Mouse (Mus musculus): Measurements from ENCODE around the gene Larp1b.

Larp1b gene

DNA sequence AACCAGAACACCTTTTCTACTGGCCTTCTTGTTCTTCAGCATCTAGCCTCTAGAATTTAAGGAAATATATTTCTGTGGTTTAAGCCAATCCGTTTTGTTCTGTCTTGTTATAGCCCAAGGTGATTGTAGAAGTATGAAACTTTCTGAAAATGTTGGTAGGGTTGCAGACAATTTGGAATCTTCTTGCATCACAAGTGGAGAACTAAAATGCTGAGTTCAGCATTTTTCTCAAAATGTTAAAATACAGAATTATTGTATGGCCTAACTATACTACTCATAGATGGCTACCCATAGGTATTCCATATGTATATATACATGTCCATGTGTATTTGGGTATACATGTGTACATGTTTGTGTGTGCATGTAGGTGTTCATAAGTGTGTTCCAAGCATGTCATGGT lies 81.1 kb downstream of the Larp1b start:
- DNase-seq: no peak

DNA sequence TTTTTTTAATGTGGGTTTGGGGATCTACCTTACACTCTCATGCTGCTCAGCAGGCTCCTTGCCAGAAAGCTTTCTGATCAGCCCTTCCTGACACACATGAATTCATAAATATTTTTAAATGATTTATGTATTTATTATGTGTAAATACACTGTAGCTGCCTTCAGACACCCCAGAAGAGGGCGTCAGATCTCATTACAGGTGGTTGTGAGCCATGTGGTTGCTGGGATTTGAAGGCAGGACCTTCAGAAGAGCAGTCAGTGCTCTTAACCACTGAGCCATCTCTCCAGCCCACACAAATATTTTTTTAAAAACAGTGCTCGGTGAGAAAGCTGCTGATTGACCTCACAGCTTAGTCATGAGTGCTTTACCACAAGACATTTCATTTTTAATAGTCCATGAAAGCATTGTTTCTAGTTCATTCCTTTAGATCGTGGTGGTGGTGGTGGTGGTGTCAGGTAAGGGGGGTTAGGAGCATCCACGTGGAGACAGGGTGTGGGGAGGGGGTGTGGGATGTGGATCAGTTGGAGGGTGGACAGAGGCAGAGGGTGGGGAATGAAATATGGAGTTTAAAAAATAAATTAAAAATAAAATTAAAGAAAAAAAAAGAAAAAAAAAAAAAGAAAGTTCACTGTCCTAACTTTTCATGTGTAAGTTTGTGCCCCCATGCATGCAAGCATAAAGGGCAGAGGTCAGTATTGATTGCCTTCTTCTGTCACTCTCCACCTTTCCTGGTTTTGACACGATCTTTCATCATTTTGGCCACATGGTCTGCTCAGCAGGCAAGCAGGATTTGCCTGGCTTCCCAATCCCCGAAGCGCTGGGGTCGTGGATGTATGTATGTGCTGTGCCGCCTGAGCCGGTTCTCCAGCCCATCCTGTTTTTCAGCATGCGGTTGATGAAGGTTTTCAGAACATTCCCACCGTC lies 81.9 kb downstream of the Larp1b start:
- DNase-seq: no peak

DNA sequence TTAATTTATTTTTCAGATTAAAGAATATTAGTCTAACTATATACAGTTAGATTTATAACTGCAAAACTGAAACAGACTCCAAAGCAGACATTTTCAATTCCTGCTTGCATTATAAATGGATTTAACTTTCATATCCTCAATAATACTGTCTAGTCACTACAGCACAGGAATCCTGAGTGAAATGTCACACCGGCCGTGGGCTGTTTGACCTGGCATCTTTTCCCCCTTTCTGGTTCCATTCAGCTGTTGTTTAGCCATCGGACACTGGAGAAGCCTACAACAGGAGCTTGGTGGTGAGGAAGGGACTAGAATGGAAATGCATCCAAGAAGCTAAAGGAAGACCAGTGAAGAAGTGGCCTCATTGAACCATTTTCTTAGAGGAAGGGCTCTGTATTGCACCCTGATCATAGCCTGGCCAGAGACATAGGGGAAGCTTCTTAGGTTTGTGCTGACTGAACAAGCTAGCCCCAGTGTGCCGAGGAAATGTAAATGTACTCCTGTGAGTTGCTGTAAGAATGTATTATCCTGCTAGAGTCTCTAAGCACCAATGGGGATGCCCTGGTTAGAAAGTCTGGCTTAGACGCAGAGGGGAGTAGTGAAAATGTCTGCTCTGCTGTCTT lies 88.8 kb downstream of the Larp1b start:
- DNase-seq: no peak

DNA sequence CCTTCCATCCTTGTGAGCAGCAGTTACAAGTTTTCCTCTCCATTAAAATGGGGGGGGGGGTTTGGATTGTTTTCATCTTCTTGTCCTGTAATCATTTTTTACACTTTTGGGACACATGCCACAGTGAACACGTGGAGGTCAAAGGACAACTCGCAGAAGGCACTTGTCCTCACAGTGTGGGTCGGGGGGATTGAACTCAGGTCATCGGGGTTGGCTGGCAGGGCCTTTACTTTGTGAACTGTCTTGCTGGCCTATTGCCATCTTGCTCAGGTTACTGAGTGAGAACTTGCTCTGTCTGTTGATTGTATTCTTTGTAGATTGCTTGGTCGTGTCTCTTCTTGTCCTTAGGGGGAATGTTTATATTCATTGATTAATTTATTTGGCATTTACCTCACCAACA lies 91.6 kb downstream of the Larp1b start:
- DNase-seq: no peak

DNA sequence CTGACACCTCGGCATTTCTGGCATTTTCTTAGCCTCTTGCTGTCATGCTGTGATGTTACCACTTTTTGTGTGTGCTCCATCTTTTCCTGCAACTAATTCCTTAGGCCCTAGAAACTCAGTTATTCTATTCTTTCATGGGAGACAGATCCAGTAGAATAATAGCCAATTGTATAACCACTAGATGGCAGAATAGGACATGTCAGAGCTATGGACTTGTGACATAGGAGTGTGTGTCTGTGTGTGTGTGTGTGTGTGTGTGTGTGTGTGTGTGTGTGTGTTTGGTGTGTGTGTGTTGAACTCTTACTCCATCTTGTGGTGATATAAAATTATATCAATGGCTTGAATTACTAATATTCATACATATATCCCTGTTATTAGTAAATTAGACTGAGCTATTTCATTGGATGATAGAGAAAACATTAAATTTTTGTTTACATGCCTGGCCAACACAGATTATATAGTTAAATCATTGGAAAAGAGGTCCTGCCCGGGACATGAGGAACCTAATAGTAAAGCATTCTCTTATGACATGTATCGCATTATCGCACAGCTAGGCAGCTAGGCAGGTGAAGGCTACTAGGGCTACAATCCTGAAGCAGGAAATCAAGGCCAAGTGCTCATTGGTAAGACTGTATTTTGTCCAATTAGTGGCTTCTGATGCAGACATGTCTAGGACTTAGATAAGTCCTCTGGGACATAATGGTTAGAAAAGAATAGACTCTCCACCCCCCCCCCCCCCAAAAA lies 92.7 kb downstream of the Larp1b start:
- no peak for DNase-seq

DNA sequence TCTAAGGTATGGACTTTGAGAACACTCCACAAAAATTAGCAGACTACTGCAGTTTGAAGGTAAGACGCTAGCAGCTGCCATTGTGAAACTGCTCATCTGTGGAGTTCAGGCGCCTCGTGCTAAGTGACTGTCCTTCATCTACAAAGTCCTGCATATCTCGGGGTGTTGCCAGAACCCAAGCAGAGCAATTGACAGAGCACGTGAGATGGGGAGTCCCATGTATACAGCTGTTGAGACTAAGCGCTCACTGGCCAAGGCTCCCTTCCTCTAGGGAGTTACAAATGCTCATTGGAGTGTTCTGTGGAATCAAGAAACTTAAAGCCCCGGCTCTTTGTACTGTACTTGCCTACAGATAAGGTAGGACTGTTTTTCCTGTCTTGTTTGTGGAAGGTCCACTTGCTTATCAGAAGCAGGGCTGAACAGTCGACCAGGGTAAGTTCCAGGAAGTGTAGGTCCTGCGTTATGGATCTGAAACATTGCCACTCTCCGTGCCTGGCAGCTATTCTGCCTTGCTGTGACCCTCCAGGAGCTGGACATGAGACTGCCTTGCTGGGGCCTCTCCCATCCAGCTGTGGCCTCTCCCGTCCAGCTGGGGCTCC lies 94.2 kb downstream of the Larp1b start:
- no peak for DNase-seq

DNA sequence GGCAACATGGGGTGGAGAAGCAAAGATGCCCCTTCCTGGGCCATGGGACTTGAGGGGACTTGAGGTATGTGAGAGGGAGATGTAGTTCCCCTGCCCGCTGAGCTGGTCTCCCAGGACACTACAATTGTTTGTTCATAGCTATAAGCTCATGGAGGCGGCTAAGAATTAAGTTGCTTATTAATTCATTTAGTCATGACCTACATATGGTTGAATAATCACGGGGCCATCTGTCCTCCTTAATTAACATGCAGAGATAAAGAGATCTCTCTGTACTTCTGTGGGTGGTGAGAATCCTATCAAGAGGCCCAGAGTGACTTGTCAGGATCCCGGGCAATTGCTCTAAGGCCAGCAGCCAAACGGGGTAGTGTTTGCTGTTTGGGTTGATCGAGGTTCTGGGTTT lies 98.2 kb downstream of the Larp1b start:
- DNase-seq: no peak

DNA sequence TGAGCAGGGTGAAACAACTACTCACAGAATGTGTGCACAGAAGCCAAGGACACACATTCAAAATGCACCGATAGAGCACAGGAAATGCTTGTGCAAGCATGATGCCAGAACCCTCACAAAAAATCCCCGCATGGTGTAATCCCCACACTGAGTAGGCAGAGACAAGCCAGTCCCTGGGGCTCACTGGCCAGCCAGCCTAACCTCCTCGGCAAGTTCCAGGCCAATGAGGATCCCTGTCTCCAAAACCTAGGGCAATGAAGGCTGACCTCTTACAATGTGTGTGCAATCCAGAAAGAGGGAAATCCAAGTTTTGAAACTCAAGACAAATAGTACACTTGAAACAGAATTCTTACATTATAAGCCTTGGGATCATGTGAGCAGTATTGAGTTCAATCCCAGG lies 103.7 kb downstream of the Larp1b start:
- DNase-seq: no peak

DNA sequence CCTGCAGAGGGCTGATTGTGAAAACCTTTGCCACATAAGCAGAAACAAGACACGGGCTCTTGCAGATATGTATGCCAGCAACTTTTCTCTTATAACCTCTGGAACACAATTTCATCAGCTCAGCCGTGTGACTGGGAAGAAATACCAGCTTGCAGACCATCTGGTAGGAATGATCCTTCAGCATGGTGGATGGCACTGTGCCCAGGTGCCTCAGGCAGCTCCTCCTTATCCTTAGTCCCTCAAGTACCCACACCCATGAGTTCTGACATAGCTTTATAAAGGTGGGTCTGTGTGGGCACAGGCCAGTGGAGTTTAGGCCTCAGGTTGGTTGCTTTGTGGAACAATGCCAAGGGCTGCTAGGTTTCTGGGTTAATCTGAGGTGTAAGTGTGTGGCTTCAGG lies 108.8 kb downstream of the Larp1b start:
- no peak for DNase-seq

DNA sequence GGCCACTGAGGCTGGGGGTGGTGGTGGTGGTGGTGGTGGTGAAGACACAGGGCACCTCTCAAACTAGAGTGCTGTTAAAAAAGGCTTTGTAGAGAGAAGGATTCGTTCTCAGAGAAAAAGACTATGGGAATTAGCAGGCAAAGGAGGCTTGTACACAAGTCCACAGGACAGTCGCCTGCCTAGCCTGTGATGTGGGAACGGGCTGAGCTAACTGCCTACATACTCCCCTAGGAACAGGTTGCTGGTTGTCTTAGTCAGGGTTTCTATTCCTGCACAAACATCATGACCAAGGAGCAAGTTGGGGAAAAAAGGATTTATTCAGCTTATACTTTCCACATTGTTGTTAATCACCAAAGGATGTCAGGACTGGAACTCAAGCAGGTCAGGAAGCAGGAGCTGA lies 109.6 kb downstream of the Larp1b start:
- no peak for DNase-seq

DNA sequence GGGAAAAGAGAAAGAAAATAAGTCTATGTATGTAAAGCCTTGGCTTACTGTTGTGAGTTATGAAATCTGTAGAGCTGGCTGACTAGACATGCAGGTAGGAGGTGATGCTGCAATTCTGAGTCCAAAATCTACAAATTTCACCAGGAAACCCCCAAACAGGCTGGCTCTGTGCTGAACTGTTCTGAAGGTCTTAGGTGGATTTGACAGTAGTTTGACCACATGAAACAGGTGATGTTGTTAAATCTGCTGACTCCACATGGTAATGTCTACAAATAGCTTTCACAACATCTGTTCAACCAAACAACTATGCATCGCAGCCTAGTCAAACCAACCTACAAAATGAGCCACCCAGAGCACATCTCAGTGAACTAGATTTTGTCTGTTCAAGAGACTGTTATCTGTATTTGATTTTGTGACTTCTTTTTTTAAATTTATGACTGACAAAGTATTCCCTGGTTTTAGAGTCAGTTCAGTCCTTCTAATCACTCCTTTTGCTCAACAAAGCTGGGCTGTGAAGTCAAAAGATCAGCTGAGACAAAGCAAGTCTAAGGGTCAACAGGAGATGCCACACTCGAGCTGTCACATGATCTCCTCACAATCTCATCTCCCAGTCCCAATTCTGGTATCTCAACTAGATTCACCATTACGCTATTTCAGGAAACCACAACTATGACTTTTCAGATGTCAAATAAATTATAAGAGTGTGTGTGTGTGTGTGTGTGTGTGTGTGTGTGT lies 112.4 kb downstream of the Larp1b start:
- DNase-seq: no peak

DNA sequence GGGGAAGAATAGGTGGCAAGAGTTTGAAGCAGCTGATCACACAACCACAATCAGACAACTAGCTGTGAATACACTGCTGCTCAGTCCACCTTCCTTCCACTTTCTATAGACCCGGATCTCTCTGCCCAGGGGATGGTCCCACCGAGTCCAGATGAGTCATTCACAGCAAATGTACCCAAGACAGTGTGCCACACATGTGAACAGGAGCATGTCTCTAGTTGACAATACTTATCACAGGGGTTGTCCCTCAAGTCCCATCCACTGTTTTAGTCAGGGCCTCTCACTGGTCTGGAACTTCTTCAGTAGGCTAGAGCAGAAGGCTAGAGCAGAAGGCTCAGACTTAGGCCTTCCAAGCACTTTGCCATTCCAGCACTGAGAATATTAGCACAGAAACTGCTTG lies 113.1 kb downstream of the Larp1b start:
- DNase-seq: no peak

DNA sequence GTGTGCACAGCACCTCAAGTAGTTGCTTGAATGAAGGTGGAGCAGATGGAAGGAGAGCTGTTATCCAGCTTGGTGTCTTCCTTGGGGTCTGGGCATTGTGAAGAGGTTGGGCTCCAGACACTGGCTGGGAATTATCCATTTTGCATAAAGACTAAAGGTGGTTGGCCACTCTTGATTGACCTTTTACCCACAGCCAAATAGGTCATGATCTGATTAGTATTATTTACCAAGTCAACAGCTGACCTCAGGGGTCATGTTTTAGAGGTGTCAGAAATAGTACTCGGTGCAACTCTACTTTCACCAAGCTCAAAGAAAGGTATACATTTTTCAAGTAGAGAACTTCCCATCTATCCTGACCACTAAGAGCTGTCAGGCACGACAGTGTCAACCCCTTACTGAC lies 115.7 kb downstream of the Larp1b start:
- DNase-seq: no peak

DNA sequence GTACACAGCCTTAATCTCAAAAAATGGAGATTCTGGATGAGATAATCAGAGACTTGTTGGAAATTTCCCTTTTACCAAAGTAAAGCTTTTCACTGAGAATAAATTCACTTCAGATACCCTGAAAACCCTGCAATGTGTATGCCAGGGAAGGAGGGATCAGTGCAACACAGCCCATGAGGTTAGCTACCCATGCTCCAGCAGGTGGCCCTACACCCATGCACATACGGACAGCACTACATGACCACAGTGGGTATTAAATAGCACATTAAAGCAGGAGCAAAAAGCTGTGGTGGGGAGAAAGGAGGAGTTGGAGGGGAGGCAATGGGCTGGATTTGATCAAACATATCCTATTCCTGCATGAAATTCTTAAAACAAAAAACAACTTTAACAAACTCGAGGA lies 120.9 kb downstream of the Larp1b start:
- DNase-seq: no peak

DNA sequence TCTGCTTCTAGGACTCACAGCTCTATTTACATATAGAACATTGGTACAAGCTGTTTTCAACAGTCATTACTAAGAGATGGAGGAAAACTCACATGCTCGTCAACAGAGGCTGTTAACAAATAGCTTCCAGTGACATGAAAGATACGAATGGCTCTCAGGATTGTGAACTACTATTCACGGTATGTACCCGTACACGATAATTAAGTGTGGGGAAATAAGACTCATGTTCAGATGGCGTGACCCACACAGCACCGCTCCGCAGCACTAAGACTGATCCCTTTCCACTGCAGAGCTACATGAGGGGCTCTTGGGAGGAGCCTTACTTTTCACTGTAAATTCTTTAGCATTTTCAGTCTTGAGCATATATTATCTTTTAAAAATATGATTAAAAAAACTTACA lies 125.7 kb downstream of the Larp1b start:
- no peak for DNase-seq

DNA sequence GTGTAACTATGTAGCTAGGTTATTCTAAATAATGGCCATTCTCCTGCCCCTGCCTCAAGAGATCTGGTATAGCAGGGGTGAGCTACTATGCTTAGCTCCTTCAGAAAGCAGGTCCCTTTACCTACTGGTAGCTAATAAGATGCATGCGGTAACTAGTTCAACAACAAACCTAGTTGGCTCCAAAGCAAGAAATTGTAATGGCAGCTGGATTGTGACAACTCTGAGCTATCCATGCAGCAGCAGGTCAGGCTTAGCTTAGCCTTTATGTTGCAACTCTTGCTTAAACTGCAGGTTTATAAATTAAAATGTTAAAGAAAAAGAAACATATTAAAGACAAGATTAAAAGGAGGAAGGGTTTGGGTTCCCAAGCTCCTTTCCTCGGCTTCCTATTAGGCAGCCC lies 129.0 kb downstream of the Larp1b start:
- no peak for DNase-seq

DNA sequence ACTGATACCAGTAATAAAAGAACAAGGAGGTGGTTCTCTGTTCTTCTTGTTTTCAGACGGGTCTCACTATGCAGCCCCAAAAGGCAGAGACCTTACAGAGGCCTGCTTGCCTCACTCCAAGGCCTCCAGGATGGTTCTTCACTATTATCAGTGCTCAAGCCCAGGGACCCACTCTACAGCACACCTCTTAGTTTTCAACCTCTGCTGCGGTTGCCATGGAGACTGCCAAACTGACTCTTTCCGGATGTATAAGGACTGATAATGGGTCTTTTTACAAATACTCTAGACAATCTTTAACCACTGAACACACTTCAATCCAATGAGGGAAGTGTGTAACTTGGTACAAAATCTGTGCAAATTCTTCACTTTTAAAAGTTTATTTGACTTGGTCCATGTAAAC lies 131.1 kb downstream of the Larp1b start:
- DNase-seq: no peak

DNA sequence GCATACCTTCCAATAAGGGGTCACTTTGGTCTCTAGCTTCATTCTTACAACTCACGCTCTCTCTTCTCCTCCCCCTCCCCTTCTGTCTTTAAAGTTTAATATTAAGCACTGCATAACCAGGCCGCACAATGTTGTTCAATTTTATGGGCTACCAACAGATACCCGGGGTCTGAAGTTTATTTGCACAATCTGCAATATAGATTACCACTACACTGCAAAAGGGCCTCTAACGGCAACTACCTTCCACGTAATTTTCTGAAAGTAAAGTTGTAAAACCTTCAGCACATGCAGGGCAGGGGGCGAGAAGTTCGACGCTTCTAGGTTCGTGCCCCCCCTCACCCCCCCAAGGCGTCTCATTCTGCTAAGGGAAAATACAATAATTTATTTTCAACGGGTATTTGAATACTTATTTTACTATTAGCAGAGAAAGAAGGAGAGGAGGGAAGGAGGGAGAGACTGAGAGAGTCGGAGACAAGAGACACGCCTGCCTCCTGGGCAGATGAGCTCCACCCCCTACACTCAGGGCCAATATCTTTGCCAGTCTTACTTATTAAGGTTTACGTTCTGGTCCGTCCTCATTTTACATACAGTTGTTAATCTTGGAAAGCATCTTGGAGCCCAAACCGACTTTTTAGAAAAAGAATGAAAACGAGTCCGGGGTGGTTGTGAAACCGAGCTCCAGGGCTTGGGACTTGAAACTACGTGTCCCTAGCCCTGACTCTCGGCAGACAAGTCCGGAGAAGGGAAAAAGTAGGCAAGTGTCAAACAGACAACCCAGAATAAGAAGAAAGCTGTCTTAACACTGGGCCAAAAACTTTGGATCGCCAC lies 132.1 kb downstream of the Larp1b start:
- DNase-seq: peak; percentile 30

DNA sequence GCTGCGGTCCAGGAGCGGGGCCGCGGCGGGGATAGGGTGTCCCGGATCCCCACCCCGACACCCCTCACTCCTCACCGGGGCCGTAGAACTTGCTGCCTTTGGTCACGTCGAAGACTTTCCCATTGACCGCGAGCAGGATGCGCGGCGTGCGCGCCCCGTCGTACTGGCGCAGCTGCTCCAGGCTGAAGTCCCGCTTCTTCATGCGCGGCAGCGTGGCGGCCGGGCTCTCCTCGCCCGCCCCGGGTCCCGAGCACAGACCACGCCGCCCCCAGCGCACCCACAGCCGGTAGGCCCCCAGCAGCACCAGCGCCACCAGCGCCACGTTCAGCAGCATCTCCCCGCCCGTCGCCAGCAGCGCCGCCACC lies 132.9 kb downstream of the Larp1b start:
- no peak for DNase-seq

DNA sequence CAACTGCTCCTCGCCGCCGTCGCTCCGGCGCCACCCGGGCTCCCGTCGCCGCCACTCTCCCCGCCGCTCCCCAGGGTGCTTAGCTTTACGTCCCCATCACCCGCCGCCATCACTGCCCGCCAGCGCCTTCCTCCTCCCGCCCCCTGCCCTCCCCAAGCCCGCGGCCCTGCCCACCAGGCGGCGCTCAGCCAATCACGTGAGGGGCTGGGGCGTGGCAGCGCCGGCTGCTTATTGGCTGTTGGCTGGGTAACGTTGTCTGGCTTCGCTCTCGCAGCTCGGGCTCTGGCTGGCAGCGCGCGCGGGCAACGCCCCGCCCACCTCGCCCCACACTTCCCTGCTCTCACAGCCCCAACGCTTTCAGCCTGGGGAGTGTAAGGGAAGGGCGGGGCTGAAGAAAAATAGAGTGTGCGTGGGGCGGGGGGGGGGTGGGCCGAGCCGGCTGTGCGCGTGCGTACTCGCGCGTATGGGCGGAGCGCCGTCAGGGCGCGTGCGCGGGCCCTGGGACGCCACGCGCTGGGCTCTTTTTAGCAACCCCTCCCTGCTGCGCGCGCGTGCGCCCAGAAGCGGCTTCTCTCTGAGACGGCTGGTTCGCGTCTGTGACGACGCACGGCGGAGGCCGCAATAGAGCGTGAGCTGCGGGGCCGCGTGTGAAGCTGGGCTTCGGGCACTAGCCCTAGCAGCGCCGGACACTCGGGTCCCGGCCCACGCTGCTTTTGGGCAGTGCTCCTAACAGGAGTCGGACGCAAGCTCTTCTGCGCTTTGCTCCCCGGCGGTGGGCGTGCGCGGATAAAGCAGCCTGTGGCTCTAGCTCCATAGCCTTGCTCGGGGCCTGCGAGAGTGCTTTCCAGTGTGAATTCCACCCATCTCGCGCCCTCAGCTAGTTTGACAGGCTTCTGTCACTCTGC lies 133.5 kb downstream of the Larp1b start, which contains the start of gene Pgrmc2:
TSS of gene Pgrmc2 (minus strand) at position 162 of the 905 bp plus-strand sequence.
- DNase-seq: peak; percentile 98

DNA sequence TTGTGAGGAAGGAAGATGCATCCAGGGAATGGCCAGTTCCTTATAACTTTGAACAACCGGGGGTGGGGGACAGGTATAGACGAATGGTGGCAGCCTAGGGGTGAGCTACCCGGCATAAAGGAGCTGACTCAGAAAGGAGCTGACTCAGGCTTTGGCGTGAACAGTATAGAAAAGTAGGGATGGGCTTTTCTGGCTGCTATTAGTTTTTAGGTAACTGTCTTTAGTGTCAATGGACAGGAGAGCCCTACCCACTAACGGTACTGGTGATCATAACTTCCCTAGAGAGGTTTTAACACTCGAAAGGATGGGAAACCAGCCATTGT lies 134.1 kb downstream of the Larp1b start:
- no peak for DNase-seq
